Mouse (Mus musculus): ENCODE measurements around the gene Olfr1337. TPM values are rescaled to one million over a fixed set of nuclear protein-coding genes. Genes with fewer than 3 reads are reported as not detected.
"Not testable (repeated sequence)": the region's sequence is repeated elsewhere in the genome, so short reads cannot be mapped to it uniquely, and the experiment has no call there.

Olfr1337 gene
- polyA plus RNA-seq (2015; fragmentation: Nextera tagmentation; extraction: Ambion mirVana): not detected in 2 replicates

DNA sequence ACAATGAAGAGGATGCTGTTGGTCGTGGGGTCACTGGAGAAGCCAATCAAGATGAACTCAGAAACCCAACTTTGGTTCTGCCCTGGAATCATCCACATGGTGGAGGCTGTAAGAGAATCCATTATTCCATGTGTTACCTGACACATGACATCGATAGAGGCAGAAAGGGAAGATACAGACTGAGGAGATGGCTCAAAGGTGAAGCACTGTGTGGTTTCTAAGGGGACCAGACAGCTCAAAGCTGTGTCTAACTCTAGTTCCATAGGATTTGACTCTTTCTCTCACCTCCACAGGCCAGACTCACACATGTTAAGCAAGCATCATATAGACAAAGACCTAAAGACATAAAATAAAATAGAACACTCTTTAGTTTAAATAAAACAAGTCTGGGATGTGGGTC, at the start of gene Olfr1337:
Olfr1337 (minus strand) TSS at position 101 of the 400 bp plus-strand sequence.
- Histone ChIP-seq H3K4me2 (replicated peaks; ENCODE audit: low read depth, low read length) (no peak within 1 kb of the TSS), H3K9ac (replicated peaks; ENCODE audit: low read length) (no peak within 1 kb of the TSS), H3K4me3 (ENCODE audit: low read length) (no peak within 1 kb of the TSS), H3K27me3 (ENCODE audit: insufficient read depth, low read length) (no peaks in the 10 kb centered on the region), H3K4me1 (ENCODE audit: insufficient read depth, low read length) (no peaks in the 10 kb centered on the region), H3K9me3 (ENCODE audit: low read length) (no peaks in the 10 kb centered on the region), H3K36me3 (ENCODE audit: insufficient read depth, low read length) (no peaks in the 10 kb centered on the region), H3K27ac (ENCODE audit: low read length) (no peak within 1 kb of the TSS)
- WGBS: 78% methylated on average over 2 of the region's 2 CpGs
- ATAC-seq (ENCODE audit: low FRiP score, low TSS enrichment): no peak

DNA sequence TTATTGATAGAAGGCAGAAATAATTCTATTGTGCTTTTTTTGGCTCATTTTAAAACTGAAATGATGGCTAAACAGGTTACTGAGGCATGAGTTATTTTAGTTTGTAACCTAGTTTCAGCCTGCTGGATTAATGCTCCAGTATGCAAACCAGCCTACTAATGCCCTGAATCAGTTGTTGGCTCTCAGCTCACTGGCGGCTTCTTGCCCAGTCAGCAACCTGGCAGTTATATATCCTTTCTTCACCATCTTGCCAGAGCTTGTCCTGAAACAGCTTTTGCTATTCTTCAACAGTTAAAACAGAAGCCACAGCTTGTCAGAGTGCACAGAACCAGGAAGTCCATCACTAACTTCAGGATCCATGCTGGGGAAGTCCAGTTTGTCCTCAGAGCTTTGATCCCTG, 36.5 kb upstream of the Olfr1337 start:
- Histone ChIP-seq H3K4me2 (replicated peaks; ENCODE audit: low read depth, low read length) (no peak overlapping the region), H3K4me1 (ENCODE audit: insufficient read depth, low read length) (no peaks in the 10 kb centered on the region), H3K9ac (replicated peaks; ENCODE audit: low read length) (no peak overlapping the region), H3K4me3 (ENCODE audit: low read length) (no peak overlapping the region), H3K9me3 (ENCODE audit: low read length) (no peaks in the 10 kb centered on the region), H3K27me3 (ENCODE audit: insufficient read depth, low read length) (no peaks in the 10 kb centered on the region), H3K36me3 (ENCODE audit: insufficient read depth, low read length) (no peaks in the 10 kb centered on the region), H3K27ac (ENCODE audit: low read length) (no peak overlapping the region)
- ATAC-seq (ENCODE audit: low FRiP score, low TSS enrichment): no peak
- 86% methylated on average over 1 of the region's 1 CpGs for WGBS

DNA sequence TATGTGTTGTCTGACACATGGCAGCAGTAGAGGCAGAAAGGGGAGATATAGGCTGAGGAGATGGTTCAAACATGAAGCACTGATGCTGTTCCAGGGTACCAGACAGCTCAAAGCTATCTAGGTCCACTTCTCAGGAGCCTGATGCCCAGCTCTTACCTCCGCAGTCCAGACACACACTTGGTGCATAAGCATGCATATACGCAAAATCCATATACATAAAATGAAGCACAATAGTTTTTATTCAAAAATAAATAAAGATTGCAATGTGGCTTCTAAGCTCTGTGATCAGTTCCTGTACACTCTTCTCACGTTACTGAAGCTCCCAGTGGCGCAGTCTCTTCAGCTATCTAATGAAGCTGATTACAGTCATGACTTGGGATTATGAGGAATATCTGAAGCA, 27.5 kb upstream of the Olfr1337 start, which contains the start of gene Olfr1335:
Olfr1335 (minus strand) TSS at position 101 of the 400 bp plus-strand sequence.
- ATAC-seq (ENCODE audit: low FRiP score, low TSS enrichment): no peak
- whole genome bisulfite sequencing: 90% methylated on average over 4 of the region's 4 CpGs

DNA sequence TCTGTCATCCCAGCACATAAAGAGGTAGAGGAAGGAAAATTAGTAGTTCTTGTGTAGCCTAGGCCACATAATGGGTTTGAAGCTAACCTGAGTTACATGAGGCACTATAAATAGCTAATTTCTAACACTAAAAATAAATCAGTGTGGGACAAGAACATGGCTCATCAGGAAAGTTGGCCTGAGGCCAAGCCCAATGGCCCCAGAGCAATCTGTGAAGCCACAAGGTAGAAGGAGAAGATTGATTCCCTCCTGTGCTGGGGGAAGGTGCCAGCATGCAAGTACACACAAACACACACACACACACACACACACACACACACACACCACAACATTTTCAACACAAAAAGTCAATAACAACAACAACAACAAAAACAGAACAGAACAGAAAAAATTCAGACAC, 10.4 kb upstream of the Olfr1337 start:
- not testable (repeated sequence) for H3K27me3 ChIP-seq (ENCODE audit: insufficient read depth, low read length); H3K9me3 ChIP-seq (ENCODE audit: low read length); ATAC-seq (ENCODE audit: low FRiP score, low TSS enrichment); H3K27ac ChIP-seq (ENCODE audit: low read length); H3K4me3 ChIP-seq (ENCODE audit: low read length); H3K36me3 ChIP-seq (ENCODE audit: insufficient read depth, low read length); H3K4me1 ChIP-seq (ENCODE audit: insufficient read depth, low read length); H3K9ac ChIP-seq (replicated peaks; ENCODE audit: low read length); H3K4me2 ChIP-seq (replicated peaks; ENCODE audit: low read depth, low read length)

More for the DNA sequence above, 27.5 kb upstream of the Olfr1337 start, which contains the start of gene Olfr1335:
- H3K4me2 ChIP-seq (replicated peaks; ENCODE audit: low read depth, low read length): no peak within 1 kb of the TSS
- no peak within 1 kb of the TSS for H3K4me3 ChIP-seq (ENCODE audit: low read length)
- no peaks in the 10 kb centered on the region for H3K9me3 ChIP-seq (ENCODE audit: low read length)
- no peaks in the 10 kb centered on the region for H3K36me3 ChIP-seq (ENCODE audit: insufficient read depth, low read length)
- no peaks in the 10 kb centered on the region for H3K27me3 ChIP-seq (ENCODE audit: insufficient read depth, low read length)
- H3K4me1 ChIP-seq (ENCODE audit: insufficient read depth, low read length): no peaks in the 10 kb centered on the region
- H3K9ac ChIP-seq (replicated peaks; ENCODE audit: low read length): no peak within 1 kb of the TSS
- H3K27ac ChIP-seq (ENCODE audit: low read length): no peak within 1 kb of the TSS

DNA sequence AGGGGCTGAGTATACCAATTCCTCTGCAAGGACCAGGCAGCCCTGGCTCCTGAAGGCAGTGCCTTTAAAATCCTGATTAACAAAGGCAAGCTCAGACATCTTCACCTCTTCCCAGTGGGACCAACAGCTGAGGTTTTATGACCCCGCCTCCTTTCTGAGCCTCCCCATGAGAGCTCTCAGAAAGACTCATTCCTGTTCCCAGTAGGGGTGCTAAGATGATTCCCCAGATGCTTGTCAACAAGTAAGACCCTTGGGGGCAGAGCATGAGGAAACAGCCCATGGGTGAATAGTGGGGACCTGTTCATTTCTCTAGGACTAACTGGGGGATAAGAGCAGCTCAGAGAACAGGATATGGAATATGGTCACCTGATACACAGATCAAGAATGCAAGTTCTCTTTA, 23.7 kb downstream of the Olfr1337 start, which contains the start of gene Olfr1338:
Olfr1338 (minus strand) TSS at position 101 of the 400 bp plus-strand sequence.
- H3K4me3 ChIP-seq (ENCODE audit: low read length): no peak within 1 kb of the TSS
- no peaks in the 10 kb centered on the region for H3K4me1 ChIP-seq (ENCODE audit: insufficient read depth, low read length)
- no peak for ATAC-seq (ENCODE audit: low FRiP score, low TSS enrichment)
- H3K27me3 ChIP-seq (ENCODE audit: insufficient read depth, low read length): no peaks in the 10 kb centered on the region
- no peak within 1 kb of the TSS for H3K27ac ChIP-seq (ENCODE audit: low read length)
- H3K9ac ChIP-seq (replicated peaks; ENCODE audit: low read length): no peak within 1 kb of the TSS
- H3K36me3 ChIP-seq (ENCODE audit: insufficient read depth, low read length): no peaks in the 10 kb centered on the region
- no peak within 1 kb of the TSS for H3K4me2 ChIP-seq (replicated peaks; ENCODE audit: low read depth, low read length)
- H3K9me3 ChIP-seq (ENCODE audit: low read length): no peaks in the 10 kb centered on the region
- WGBS: 90% methylated on average over 1 of the region's 1 CpGs

DNA sequence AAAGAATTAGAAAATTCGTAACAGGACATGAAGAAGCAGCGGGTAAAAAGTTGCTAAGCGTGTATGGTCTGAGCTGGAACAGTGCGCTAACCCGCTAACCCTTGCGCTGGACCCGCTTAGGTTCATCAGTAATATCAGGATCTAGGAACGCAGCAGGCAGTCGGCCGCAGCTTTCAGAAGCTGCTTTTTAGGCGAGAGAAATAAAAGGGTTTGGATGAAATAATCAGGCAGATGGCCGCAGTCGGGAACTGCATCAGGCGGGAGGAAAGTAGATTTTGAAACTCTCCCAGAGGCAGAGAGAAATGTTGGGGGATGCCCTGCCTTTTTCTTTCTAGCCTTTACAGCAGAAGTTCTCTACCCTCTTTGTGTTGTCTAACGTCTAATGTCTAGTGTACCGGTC, 40.5 kb downstream of the Olfr1337 start:
- Histone ChIP-seq H3K27ac (ENCODE audit: low read length) (no peak overlapping the region), H3K9ac (replicated peaks; ENCODE audit: low read length) (no peak overlapping the region), H3K9me3 (ENCODE audit: low read length) (peaks cover 6% of the 10 kb centered on the region; the same call in 1 of the 2 replicates), H3K4me1 (ENCODE audit: insufficient read depth, low read length) (no peaks in the 10 kb centered on the region), H3K4me2 (replicated peaks; ENCODE audit: low read depth, low read length) (no peak overlapping the region), H3K36me3 (ENCODE audit: insufficient read depth, low read length) (no peaks in the 10 kb centered on the region), H3K27me3 (ENCODE audit: insufficient read depth, low read length) (peaks cover 18% of the 10 kb centered on the region), H3K4me3 (ENCODE audit: low read length) (no peak overlapping the region)
- no peak for ATAC-seq (ENCODE audit: low FRiP score, low TSS enrichment)
- 9% methylated on average over 16 of the region's 16 CpGs for WGBS

DNA sequence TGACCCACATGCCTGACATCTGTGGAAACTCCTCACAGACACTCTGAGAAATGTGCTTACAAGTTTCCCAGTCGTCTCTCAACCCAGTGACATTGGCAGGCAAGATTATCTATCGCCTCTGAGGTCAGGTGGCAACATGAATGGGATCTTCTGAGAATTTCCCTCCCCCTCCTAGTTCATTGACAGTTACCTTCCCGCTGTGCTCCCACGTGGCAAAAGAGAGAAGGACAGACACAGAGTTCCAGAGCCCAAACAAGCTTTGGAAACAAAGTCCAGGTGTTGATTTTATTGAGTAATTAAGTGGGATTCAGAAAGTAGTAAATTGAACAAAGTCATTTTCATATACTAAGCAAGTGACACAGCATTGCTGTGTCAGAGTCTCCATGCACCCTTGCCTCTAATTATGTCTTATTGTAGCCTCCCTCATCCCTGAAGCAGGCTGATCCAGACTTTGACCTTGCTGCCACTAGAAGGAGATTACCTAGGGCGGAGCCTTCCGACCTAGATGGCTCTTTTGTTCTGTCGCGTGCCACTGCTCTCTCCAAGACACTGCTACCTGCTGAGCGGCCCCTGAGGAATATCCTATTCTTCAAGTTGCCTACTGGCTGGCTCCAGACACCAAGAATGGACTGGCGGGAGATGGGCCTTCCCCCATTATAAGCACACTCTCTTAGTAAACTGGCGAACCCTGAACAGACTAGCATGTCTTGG, 41.2 kb downstream of the Olfr1337 start:
- no peaks in the 10 kb centered on the region for H3K36me3 ChIP-seq (ENCODE audit: insufficient read depth, low read length)
- no peaks in the 10 kb centered on the region for H3K4me1 ChIP-seq (ENCODE audit: insufficient read depth, low read length)
- ATAC-seq (ENCODE audit: low FRiP score, low TSS enrichment): no peak
- no peak overlapping the region for H3K9ac ChIP-seq (replicated peaks; ENCODE audit: low read length)
- peaks cover under 1% of the 10 kb centered on the region; the same call in 1 of the 2 replicates for H3K9me3 ChIP-seq (ENCODE audit: low read length)
- H3K4me2 ChIP-seq (replicated peaks; ENCODE audit: low read depth, low read length): no peak overlapping the region
- peaks cover 18% of the 10 kb centered on the region for H3K27me3 ChIP-seq (ENCODE audit: insufficient read depth, low read length)
- no peak overlapping the region for H3K4me3 ChIP-seq (ENCODE audit: low read length)
- 9% methylated on average over 11 of the region's 11 CpGs for WGBS
- H3K27ac ChIP-seq (ENCODE audit: low read length): no peak overlapping the region

DNA sequence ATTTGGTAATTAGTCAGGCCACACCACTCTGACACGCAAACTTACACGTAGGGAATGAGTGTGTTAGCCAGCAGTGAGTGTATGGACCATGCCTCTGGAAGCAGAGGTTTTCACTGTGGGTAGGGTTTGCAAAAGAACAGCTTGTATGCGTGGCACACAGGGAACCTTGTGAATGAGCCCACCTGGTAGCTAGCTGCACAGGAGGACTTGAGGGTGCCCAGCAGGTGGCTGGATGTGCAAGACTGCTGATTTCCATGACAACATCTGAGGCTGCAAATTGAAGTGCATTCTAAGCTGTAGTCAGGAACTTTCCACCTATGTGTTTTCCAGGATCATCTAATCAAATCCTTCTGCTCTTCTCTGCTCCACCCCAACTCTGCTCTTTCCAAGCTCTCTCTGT, 42.8 kb downstream of the Olfr1337 start:
- peaks cover 18% of the 10 kb centered on the region for H3K27me3 ChIP-seq (ENCODE audit: insufficient read depth, low read length)
- H3K4me2 ChIP-seq (replicated peaks; ENCODE audit: low read depth, low read length): no peak overlapping the region
- ATAC-seq (ENCODE audit: low FRiP score, low TSS enrichment): no peak
- H3K27ac ChIP-seq (ENCODE audit: low read length): no peak overlapping the region
- no peaks in the 10 kb centered on the region for H3K4me1 ChIP-seq (ENCODE audit: insufficient read depth, low read length)
- no peak overlapping the region for H3K4me3 ChIP-seq (ENCODE audit: low read length)
- H3K9ac ChIP-seq (replicated peaks; ENCODE audit: low read length): no peak overlapping the region
- H3K9me3 ChIP-seq (ENCODE audit: low read length): no peaks in the 10 kb centered on the region
- WGBS: 75% methylated on average over 3 of the region's 3 CpGs
- no peaks in the 10 kb centered on the region for H3K36me3 ChIP-seq (ENCODE audit: insufficient read depth, low read length)

DNA sequence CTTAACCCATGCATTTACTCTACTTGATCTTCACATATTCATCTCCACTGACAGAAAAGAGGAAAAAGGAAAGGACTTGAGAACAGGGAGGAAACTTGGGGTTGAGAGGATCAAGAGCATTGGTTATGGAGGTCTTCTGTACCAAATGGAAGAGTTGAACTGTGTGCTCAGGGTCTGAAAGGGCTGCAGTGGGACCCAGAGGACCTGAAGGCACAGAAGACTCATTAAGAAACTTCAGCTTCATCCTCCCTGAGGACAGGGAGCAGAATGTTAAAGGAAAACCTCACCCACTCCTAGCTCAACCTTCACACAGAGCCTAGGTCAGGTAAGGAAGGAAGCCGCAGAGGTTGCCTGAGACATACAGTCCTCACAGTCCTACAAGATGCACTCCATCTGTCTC, 50.5 kb downstream of the Olfr1337 start, which contains the start of gene Olfr1339:
Olfr1339 (plus strand) TSS at position 301 of the 400 bp plus-strand sequence.
- 93% methylated on average over 1 of the region's 1 CpGs for WGBS
- Histone ChIP-seq H3K4me1 (ENCODE audit: insufficient read depth, low read length) (no peaks in the 10 kb centered on the region), H3K27ac (ENCODE audit: low read length) (no peak within 1 kb of the TSS), H3K36me3 (ENCODE audit: insufficient read depth, low read length) (no peaks in the 10 kb centered on the region), H3K4me2 (replicated peaks; ENCODE audit: low read depth, low read length) (no peak within 1 kb of the TSS), H3K9ac (replicated peaks; ENCODE audit: low read length) (no peak within 1 kb of the TSS), H3K4me3 (ENCODE audit: low read length) (no peak within 1 kb of the TSS), H3K9me3 (ENCODE audit: low read length) (no peaks in the 10 kb centered on the region), H3K27me3 (ENCODE audit: insufficient read depth, low read length) (no peaks in the 10 kb centered on the region)
- no peak for ATAC-seq (ENCODE audit: low FRiP score, low TSS enrichment)

All from kidney, embryonic 16.5 days (tissue).